Mouse (Mus musculus): ENCODE results near the gene Hist1h2af. TPM values are rescaled to one million over a fixed set of nuclear protein-coding genes. Genes with fewer than 3 reads are reported as not detected.
A peak's percentile ranks its signal among the peaks of the same experiment; 100 is the strongest.
"Not testable (repeated sequence)": the region's sequence is repeated elsewhere in the genome, so short reads cannot be mapped to it uniquely, and the experiment has no call there.

Hist1h2af gene
- polyA plus RNA-seq, 1 experiment from 2014 or later, result 5.4 TPM

DNA sequence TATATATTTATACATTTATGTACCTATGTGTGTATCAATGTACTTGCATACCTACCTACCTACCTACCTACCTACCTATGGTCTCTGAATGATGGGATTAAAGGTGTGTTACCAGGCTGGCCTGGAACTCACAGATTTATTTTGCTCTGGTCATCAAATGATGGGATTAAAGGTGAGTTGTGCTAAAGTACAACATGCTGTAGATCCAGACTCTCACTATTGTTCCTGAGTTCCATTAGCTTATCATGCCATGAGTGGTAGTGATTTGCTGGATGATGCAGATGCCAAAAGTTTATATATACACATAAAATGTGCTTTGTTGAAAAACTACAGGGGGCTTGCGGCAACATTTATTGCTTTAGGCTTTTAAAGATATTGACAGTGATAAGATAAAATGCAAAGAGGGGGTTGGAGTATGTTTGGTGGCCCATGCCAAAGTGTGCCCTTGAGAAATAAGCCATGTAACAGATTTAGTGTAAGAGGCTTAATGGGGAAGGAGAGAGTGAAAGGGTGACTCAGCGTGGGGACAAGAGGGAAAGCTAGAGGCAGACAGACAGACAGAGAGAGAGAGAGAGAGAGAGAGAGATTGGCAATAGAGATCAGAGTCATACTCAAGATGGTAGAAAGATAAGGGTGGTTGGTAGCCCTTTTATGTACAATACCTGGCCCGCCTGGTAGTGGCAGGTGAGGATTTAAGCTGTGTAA lies 3.5 kb downstream of the Hist1h2af start:
- H3K4me3 ChIP-seq (ENCODE audit: control insufficient read depth in 1 of 2, insufficient read depth in 1 of 2, low read depth in 1 of 2, low read length in 2 of 2), result peak overlapping the region in 1 of 2 experiments; percentile 48; a peak in 2 of 4 replicates
- H3K9ac ChIP-seq (ENCODE audit: low read length), result peak overlapping the region; percentile 78; the same call in 1 of the 2 replicates
- H3K27ac ChIP-seq (replicated peaks in 1 of 2; ENCODE audit: control insufficient read depth in 1 of 2, insufficient read depth in 1 of 2, low read depth in 2 of 2, low read length in 2 of 2), result no peak overlapping the region
- H3K4me2 ChIP-seq (ENCODE audit: low read length), result peak overlapping the region; percentile 71
- H3K9me3 ChIP-seq (ENCODE audit: control insufficient read depth, low read length), result no peaks in the 10 kb centered on the region
- 80% methylated on average over 3 of the region's 3 CpGs for WGBS
- no peak for ATAC-seq (ENCODE audit: insufficient number of reproducible peaks, insufficient read depth, low FRiP score, low read depth)
- H3K4me1 ChIP-seq (ENCODE audit: control insufficient read depth in 2 of 2, insufficient read depth in 2 of 2, low read length in 2 of 2), result peaks cover 5 to 28% of the 10 kb centered on the region in 2 experiments
- no peaks in the 10 kb centered on the region for H3K27me3 ChIP-seq (ENCODE audit: control insufficient read depth, insufficient read depth, low read length)
- no peaks in the 10 kb centered on the region for H3K36me3 ChIP-seq (ENCODE audit: control insufficient read depth, insufficient read depth, low read length)

DNA sequence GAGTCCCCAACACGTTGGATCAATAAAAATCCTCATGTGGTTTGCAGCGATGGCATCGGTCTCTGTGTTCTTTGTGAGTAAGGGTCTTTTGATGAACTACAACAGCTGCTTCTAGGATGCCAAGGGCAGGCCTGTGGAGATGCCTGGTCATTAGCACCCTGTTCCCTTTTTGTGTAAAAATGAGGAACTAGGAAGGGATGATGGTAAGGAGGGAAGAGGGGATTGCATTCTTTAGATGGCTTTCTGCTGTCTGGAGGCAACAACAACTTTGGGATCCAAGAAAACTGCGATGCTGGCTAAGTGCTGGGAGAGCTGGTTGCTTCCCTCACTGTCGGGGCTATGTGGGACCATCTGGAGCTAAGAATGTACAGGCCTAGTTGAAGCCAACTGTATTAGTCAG lies 4.5 kb downstream of the Hist1h2af start:
- 87% methylated on average over 5 of the region's 5 CpGs for WGBS
- H3K9ac ChIP-seq (ENCODE audit: low read length), result no peak overlapping the region

DNA sequence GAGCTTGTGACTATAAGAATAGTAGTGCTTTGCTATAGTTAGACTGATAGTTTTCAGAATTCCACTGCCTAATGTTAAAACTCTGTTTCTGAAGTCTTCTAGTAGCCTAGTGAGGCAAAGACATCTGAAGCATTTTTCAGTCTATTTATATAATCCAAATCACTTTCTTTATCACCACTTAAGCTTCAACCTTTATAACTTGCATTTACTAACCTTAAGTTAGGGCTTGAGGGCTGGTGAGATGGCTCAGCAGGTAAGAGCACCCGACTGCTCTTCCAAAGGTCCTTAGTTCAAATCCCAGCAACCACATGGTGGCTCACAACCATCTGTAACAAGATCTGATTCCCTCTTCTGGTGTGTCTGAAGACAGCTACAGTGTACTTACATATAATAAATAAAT lies 6.1 kb downstream of the Hist1h2af start:
- H3K4me3 ChIP-seq (ENCODE audit: control insufficient read depth in 1 of 2, insufficient read depth in 1 of 2, low read depth in 1 of 2, low read length in 2 of 2); H3K36me3 ChIP-seq (ENCODE audit: control insufficient read depth, insufficient read depth, low read length); H3K9me3 ChIP-seq (ENCODE audit: control insufficient read depth, low read length); H3K27me3 ChIP-seq (ENCODE audit: control insufficient read depth, insufficient read depth, low read length); ATAC-seq (ENCODE audit: insufficient number of reproducible peaks, insufficient read depth, low FRiP score, low read depth); H3K27ac ChIP-seq (replicated peaks in 1 of 2; ENCODE audit: control insufficient read depth in 1 of 2, insufficient read depth in 1 of 2, low read depth in 2 of 2, low read length in 2 of 2); H3K9ac ChIP-seq (ENCODE audit: low read length); H3K4me2 ChIP-seq (ENCODE audit: low read length): not testable (repeated sequence)
- 60% methylated on average over 1 of the region's 1 CpGs for WGBS
- H3K4me1 ChIP-seq (ENCODE audit: control insufficient read depth in 2 of 2, insufficient read depth in 2 of 2, low read length in 2 of 2), result peaks cover 0 to 13% of the 10 kb centered on the region in 2 experiments; a peak in 2 of 4 replicates

More for the DNA sequence above, 4.5 kb downstream of the Hist1h2af start:
- Histone ChIP-seq H3K27ac (replicated peaks in 1 of 2; ENCODE audit: control insufficient read depth in 1 of 2, insufficient read depth in 1 of 2, low read depth in 2 of 2, low read length in 2 of 2) (no peak overlapping the region), H3K27me3 (ENCODE audit: control insufficient read depth, insufficient read depth, low read length) (no peaks in the 10 kb centered on the region), H3K4me1 (ENCODE audit: control insufficient read depth in 2 of 2, insufficient read depth in 2 of 2, low read length in 2 of 2) (peaks cover 0 to 20% of the 10 kb centered on the region in 2 experiments; a peak in 3 of 4 replicates), H3K4me2 (ENCODE audit: low read length) (no peak overlapping the region), H3K36me3 (ENCODE audit: control insufficient read depth, insufficient read depth, low read length) (no peaks in the 10 kb centered on the region), H3K4me3 (ENCODE audit: control insufficient read depth in 1 of 2, insufficient read depth in 1 of 2, low read depth in 1 of 2, low read length in 2 of 2) (no peak overlapping the region), H3K9me3 (ENCODE audit: control insufficient read depth, low read length) (no peaks in the 10 kb centered on the region)
- no peak for ATAC-seq (ENCODE audit: insufficient number of reproducible peaks, insufficient read depth, low FRiP score, low read depth)

DNA sequence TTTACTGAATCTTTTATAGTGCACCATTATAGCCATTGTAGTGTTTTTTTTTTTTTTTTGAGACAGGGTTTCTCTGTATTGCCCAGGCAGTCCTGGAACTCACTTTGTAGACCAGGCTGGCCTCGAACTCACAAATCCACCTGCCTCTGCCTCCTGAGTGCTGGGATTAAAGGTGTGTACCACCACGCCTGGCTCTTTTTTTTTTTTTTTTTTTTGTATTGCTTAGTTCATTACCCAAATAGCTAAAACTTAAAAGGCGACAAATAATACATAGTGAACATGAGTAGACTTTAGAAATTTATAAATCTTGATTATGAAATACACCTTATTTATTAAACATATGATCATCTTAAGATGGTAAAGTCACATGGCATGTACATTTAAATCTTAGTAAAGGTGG lies 7.8 kb downstream of the Hist1h2af start:
- no peak overlapping the region for H3K27ac ChIP-seq (replicated peaks in 1 of 2; ENCODE audit: control insufficient read depth in 1 of 2, insufficient read depth in 1 of 2, low read depth in 2 of 2, low read length in 2 of 2)
- ATAC-seq (ENCODE audit: insufficient number of reproducible peaks, insufficient read depth, low FRiP score, low read depth), result no peak
- peaks cover 0 to 7% of the 10 kb centered on the region in 2 experiments; a peak in 2 of 4 replicates for H3K4me1 ChIP-seq (ENCODE audit: control insufficient read depth in 2 of 2, insufficient read depth in 2 of 2, low read length in 2 of 2)
- peak overlapping the region; percentile 81 for H3K4me2 ChIP-seq (ENCODE audit: low read length)
- H3K36me3 ChIP-seq (ENCODE audit: control insufficient read depth, insufficient read depth, low read length), result no peaks in the 10 kb centered on the region
- no peak overlapping the region for H3K4me3 ChIP-seq (ENCODE audit: control insufficient read depth in 1 of 2, insufficient read depth in 1 of 2, low read depth in 1 of 2, low read length in 2 of 2)
- 93% methylated on average over 3 of the region's 3 CpGs for WGBS
- no peak overlapping the region for H3K9ac ChIP-seq (ENCODE audit: low read length)
- H3K9me3 ChIP-seq (ENCODE audit: control insufficient read depth, low read length), result no peaks in the 10 kb centered on the region
- H3K27me3 ChIP-seq (ENCODE audit: control insufficient read depth, insufficient read depth, low read length), result no peaks in the 10 kb centered on the region

DNA sequence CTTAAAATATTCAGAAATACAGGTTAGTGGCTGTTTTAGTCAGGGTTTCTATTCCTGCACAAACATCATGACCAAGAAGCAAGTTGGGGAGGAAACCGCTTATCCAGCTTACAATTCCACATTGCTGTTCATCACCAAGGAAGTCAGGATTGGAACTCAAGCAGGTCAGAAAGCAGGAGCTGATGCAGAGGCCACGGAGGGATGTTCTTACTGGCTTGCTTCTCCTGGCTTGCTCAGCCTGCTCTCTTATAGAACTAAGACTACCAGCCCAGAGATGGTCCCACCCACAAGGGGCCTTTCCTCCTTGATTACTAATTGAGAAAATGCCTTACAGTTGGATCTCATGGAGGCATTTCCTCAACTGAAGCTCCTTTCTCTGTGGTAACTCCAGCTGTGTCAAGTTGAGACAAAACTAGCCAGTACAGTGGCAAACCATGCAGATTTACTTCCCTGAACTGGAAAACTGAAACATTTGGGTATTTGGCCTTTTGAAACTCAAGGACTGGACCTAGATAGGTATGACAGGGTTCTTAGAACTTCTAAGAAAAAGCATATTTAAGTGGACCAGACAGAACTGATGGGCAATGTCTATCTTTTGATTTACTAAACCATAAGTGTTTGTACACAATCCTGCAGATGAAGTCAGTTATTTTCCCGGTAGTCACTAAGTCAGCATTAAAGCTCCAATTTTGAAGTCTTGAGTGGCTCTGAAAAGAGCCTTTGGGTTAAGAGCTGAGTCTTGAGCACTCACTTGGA lies 8.7 kb downstream of the Hist1h2af start:
- not testable (repeated sequence) for H3K9me3 ChIP-seq (ENCODE audit: control insufficient read depth, low read length); ATAC-seq (ENCODE audit: insufficient number of reproducible peaks, insufficient read depth, low FRiP score, low read depth); H3K4me1 ChIP-seq (ENCODE audit: control insufficient read depth in 2 of 2, insufficient read depth in 2 of 2, low read length in 2 of 2); H3K27me3 ChIP-seq (ENCODE audit: control insufficient read depth, insufficient read depth, low read length); H3K36me3 ChIP-seq (ENCODE audit: control insufficient read depth, insufficient read depth, low read length)
- 12% methylated on average over 3 of the region's 3 CpGs for WGBS
- H3K27ac ChIP-seq (replicated peaks in 1 of 2; ENCODE audit: control insufficient read depth in 1 of 2, insufficient read depth in 1 of 2, low read depth in 2 of 2, low read length in 2 of 2), result peak overlapping the region; percentile 86 to 93
- H3K4me2 ChIP-seq (ENCODE audit: low read length), result peak overlapping the region; percentile 81
- H3K4me3 ChIP-seq (ENCODE audit: control insufficient read depth in 1 of 2, insufficient read depth in 1 of 2, low read depth in 1 of 2, low read length in 2 of 2), result peak overlapping the region; percentile 43 to 63
- peak overlapping the region; percentile 72 for H3K9ac ChIP-seq (ENCODE audit: low read length)

DNA sequence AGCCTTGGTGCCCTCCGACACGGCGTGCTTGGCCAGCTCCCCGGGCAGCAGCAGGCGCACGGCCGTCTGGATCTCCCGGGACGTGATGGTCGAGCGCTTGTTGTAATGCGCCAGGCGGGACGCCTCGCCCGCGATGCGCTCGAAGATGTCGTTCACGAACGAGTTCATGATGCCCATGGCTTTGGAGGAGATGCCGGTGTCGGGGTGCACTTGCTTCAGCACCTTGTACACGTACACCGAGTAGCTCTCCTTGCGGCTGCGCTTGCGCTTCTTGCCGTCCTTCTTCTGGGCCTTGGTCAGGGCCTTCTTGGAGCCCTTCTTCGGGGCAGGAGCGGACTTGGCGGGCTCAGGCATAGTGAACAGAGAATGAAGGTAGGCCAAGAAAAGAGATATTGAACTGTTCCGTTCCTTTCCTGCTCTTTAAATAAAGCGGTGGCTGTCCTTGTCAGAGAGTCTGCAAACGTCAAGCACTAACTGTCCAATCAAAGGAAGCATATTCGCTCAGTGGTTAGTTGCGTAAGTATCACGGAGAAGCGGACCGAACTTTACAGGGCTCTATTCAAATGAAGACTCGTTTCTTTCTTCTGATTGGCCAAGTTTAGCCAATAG lies 9.4 kb downstream of the Hist1h2af start, which contains the start of gene Hist1h2bh:
Gene Hist1h2bh (minus strand): TSS at position 394 of the 609 bp plus-strand sequence.
- H3K9me3 ChIP-seq (ENCODE audit: control insufficient read depth, low read length); H3K36me3 ChIP-seq (ENCODE audit: control insufficient read depth, insufficient read depth, low read length); H3K4me1 ChIP-seq (ENCODE audit: control insufficient read depth in 2 of 2, insufficient read depth in 2 of 2, low read length in 2 of 2); H3K27me3 ChIP-seq (ENCODE audit: control insufficient read depth, insufficient read depth, low read length): not testable (repeated sequence)
- Histone ChIP-seq H3K27ac (replicated peaks in 1 of 2; ENCODE audit: control insufficient read depth in 1 of 2, insufficient read depth in 1 of 2, low read depth in 2 of 2, low read length in 2 of 2) (peak within 1 kb of the TSS; percentile 86 to 93), H3K4me3 (ENCODE audit: control insufficient read depth in 1 of 2, insufficient read depth in 1 of 2, low read depth in 1 of 2, low read length in 2 of 2) (peak within 1 kb of the TSS; percentile 47 to 63), H3K4me2 (ENCODE audit: low read length) (peak within 1 kb of the TSS; percentile 81), H3K9ac (ENCODE audit: low read length) (peak within 1 kb of the TSS; percentile 75)
- under 1% methylated on average over 30 of the region's 42 CpGs for WGBS
- ATAC-seq (ENCODE audit: insufficient number of reproducible peaks, insufficient read depth, low FRiP score, low read depth), result peak; percentile 92

DNA sequence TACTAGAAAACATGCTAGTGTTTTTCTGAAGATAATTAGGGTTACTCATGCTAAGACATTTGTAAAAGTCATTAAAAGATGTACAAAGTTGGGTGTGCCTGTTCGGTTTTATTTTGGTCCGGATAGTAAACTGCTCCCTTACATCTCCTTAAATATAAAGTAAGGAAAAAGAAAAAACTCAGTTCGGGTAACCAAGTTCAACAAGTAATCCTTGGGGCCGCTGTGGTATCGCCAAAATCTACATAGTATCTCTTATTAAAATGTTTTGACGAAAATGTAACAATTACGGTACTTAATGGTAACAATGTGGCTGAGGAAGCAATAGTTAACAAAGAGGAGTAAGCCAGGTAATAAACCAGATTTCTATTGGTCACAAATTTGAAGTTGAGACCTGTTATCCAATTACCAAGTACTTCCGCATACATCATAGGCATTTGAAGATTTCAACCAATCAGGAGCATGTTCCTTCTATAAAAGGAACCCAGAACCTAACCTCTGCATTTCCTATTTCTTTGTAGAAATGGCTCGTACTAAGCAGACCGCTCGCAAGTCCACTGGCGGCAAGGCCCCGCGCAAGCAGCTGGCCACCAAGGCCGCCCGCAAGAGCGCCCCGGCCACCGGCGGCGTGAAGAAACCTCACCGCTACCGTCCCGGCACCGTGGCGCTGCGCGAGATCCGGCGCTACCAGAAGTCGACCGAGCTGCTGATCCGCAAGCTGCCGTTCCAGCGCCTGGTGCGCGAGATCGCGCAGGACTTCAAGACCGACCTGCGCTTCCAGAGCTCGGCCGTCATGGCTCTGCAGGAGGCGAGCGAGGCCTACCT lies 10.5 kb downstream of the Hist1h2af start, which contains the start of gene Hist1h3f:
Gene Hist1h3f (plus strand): TSS at position 88 of the 822 bp plus-strand sequence.
- under 1% methylated on average over 26 of the region's 45 CpGs for WGBS
- no peaks in the 10 kb centered on the region for H3K9me3 ChIP-seq (ENCODE audit: control insufficient read depth, low read length)
- H3K4me2 ChIP-seq (ENCODE audit: low read length), result peak within 1 kb of the TSS; percentile 81
- H3K27ac ChIP-seq (replicated peaks in 1 of 2; ENCODE audit: control insufficient read depth in 1 of 2, insufficient read depth in 1 of 2, low read depth in 2 of 2, low read length in 2 of 2), result peak within 1 kb of the TSS; percentile 86 to 95
- H3K4me3 ChIP-seq (ENCODE audit: control insufficient read depth in 1 of 2, insufficient read depth in 1 of 2, low read depth in 1 of 2, low read length in 2 of 2), result peak within 1 kb of the TSS; percentile 47 to 67
- peaks cover 0 to 6% of the 10 kb centered on the region in 2 experiments; a peak in 2 of 4 replicates for H3K4me1 ChIP-seq (ENCODE audit: control insufficient read depth in 2 of 2, insufficient read depth in 2 of 2, low read length in 2 of 2)
- ATAC-seq (ENCODE audit: insufficient number of reproducible peaks, insufficient read depth, low FRiP score, low read depth), result peak; percentile 89
- H3K36me3 ChIP-seq (ENCODE audit: control insufficient read depth, insufficient read depth, low read length), result no peaks in the 10 kb centered on the region
- peak within 1 kb of the TSS; percentile 75 for H3K9ac ChIP-seq (ENCODE audit: low read length)
- H3K27me3 ChIP-seq (ENCODE audit: control insufficient read depth, insufficient read depth, low read length), result no peaks in the 10 kb centered on the region

All from heart, embryonic 14.5 days (tissue).